Mouse (Mus musculus) heart, adult 2 months (tissue): ENCODE measurements around the gene Kmt2a. TPM values are rescaled to one million over a fixed set of nuclear protein-coding genes. Genes with fewer than 3 reads are reported as not detected.

Experiments used
- DNase-seq, 2 experiments: peaks; one replicate each; pipeline ENCODE4 v3.0.0; 2021
- H3K27ac ChIP-seq: fragments of 200-600 bp; 2 replicates; pipeline ENCODE4 v1.8.1; 2022
- H3K27me3 ChIP-seq: fragments of 200-500 bp; 2 replicates; pipeline ENCODE4 v1.6.1; 2012; ENCODE audit warnings: mild to moderate bottlenecking, low read length, inconsistent platforms, mixed read lengths; ENCODE audit not compliant: control insufficient read depth, insufficient read depth
- H3K36me3 ChIP-seq: fragments of 200-500 bp; 2 replicates; pipeline ENCODE4 v1.6.1; 2012; ENCODE audit warnings: low read length, inconsistent platforms; ENCODE audit not compliant: control insufficient read depth, insufficient read depth
- H3K4me1 ChIP-seq: fragments of 200-500 bp; 2 replicates; pipeline ENCODE4 v1.6.1; 2011; ENCODE audit warnings: low read length; ENCODE audit not compliant: control insufficient read depth, insufficient read depth
- H3K4me3 ChIP-seq: fragments of 200-600 bp; 2 replicates; pipeline ENCODE4 v1.8.1; 2022
- H3K79me2 ChIP-seq: fragments of 200-500 bp; replicated peaks from 2 replicates; pipeline ENCODE4 v1.6.1; 2012; ENCODE audit warnings: mild to moderate bottlenecking, inconsistent platforms, low read length, moderate library complexity, mixed read lengths; ENCODE audit not compliant: control insufficient read depth, insufficient read depth
- H3K9ac ChIP-seq: fragments of 200-500 bp; 2 replicates; pipeline ENCODE4 v1.6.1; 2012; ENCODE audit warnings: low read depth, mild to moderate bottlenecking, control low read depth, inconsistent platforms, low read length, mixed read lengths
- CTCF ChIP-seq: fragments of 200-600 bp; IDR thresholded peaks from 2 replicates; pipeline ENCODE4 v1.8.1; 2022; ENCODE audit warnings: antibody characterized with exemption, mild to moderate bottlenecking, moderate library complexity
- EP300 ChIP-seq: fragments of 200-500 bp; IDR thresholded peaks from 2 replicates; pipeline ENCODE4 v1.6.1; 2011; ENCODE audit warnings: low read depth, low read length, control low read depth; ENCODE audit not compliant: insufficient read depth
- POLR2A ChIP-seq: fragments of 200-500 bp; IDR thresholded peaks from 2 replicates; pipeline ENCODE4 v1.6.1; 2011; ENCODE audit warnings: mild to moderate bottlenecking, low read depth, low read length, control low read depth; ENCODE audit not compliant: insufficient read depth
- WGBS: fragments of 180-500 bp; shearing (Covaris S2); methylation state at CpG from one replicate; pipeline ENCODE4 v1.1.7; 2018; 5-methylcytosine and 5-hydroxymethylcytosine counted together
- intact Hi-C: fragments of 180-260 bp; cut with DNase I; formaldehyde crosslinking; loops from one replicate; pipeline ENCODE4 v1.15.1; 2025
- polyA plus RNA-seq: library from polyadenylated mRNA; depleted of rRNA; stranded (reverse); fragments of >200 nt; gene quantifications from 2 replicates; pipeline ENCODE4 v1.2.3, GENCODE M21; 2012
- total RNA-seq, 2 experiments: library from RNA; stranded (reverse); gene quantifications; 2 replicates each; pipeline ENCODE4 v1.2.3; 2021

Gene Kmt2a
- total and polyA plus RNA-seq, 3 experiments, result 11.8 to 25.9 (median 25.7) TPM

GRCm38 (mm10) chr9:44879694-44880271 lies 1.3 kb downstream of the Kmt2a start:
- Histone ChIP-seq H3K36me3 (peaks cover 21% of the 10 kb centered on the region), H3K4me3 (peak overlapping the region; percentile 98), H3K4me1 (peaks cover 16% of the 10 kb centered on the region), H3K9ac (peak overlapping the region; percentile 40), H3K79me2 (peaks cover 13% of the 10 kb centered on the region), H3K27me3 (no peaks in the 10 kb centered on the region), H3K27ac (peak overlapping the region; percentile 82; the same call in 1 of the 2 replicates)
- intact Hi-C loops, result loop anchor here (2.0 to 5.0 kb wide), 6 partner anchors 13 to 107 kb away; partner anchors contain the start of genes Atp5l and Ube4a
- peak in 1 of 2 experiments; percentile 25 for DNase-seq
- 3% methylated on average over 13 of the region's 13 CpGs for WGBS
- TF ChIP-seq CTCF, result no peak
- TF ChIP-seq EP300, result no peak
- no peak for TF ChIP-seq POLR2A

- Histone ChIP-seq H3K79me2 (peaks cover 13% of the 10 kb centered on the region), H3K36me3 (peaks cover 29% of the 10 kb centered on the region), H3K4me3 (peak overlapping the region; percentile 98; the same call in 1 of the 2 replicates), H3K4me1 (peaks cover 16% of the 10 kb centered on the region), H3K27ac (no peak overlapping the region), H3K27me3 (no peaks in the 10 kb centered on the region), H3K9ac (peak overlapping the region; percentile 40)
- DNase-seq, result peak in 1 of 2 experiments; percentile 9
- WGBS, result 12% methylated on average over 9 of the region's 9 CpGs
- intact Hi-C loops, result no loop called here
- TF ChIP-seq POLR2A (no peak), EP300 (no peak), CTCF (no peak)
Measured at GRCm38 (mm10) chr9:44878776-44879500, 2.2 kb downstream of the Kmt2a start.

GRCm38 (mm10) chr9:44877686-44878085 lies 3.4 kb downstream of the Kmt2a start:
- Histone ChIP-seq H3K27me3 (no peaks in the 10 kb centered on the region), H3K4me1 (peaks cover 20% of the 10 kb centered on the region), H3K79me2 (peaks cover 15% of the 10 kb centered on the region), H3K36me3 (peaks cover 39% of the 10 kb centered on the region), H3K9ac (no peak overlapping the region), H3K4me3 (no peak overlapping the region), H3K27ac (no peak overlapping the region)
- 75% methylated on average over 7 of the region's 7 CpGs for WGBS
- TF ChIP-seq CTCF (no peak), POLR2A (no peak), EP300 (no peak)
- intact Hi-C loops, result no loop called here
- no peak for DNase-seq

- peak; percentile 34 to 56 for DNase-seq
- peaks cover 46% of the 10 kb centered on the region for H3K36me3 ChIP-seq
- no peak overlapping the region for H3K4me3 ChIP-seq
- H3K27ac ChIP-seq, result peak overlapping the region; percentile 59
- peaks cover 26% of the 10 kb centered on the region for H3K4me1 ChIP-seq
- 52% methylated on average over 7 of the region's 7 CpGs for WGBS
- no peaks in the 10 kb centered on the region for H3K27me3 ChIP-seq
- intact Hi-C loops, result no loop called here
- TF ChIP-seq EP300, result no peak
- TF ChIP-seq POLR2A, result 0 out of 2 replicates have a peak, but pooled peaks have one; percentile 12
- H3K79me2 ChIP-seq, result peaks cover 23% of the 10 kb centered on the region
- H3K9ac ChIP-seq, result peak overlapping the region; percentile 35
Measured at GRCm38 (mm10) chr9:44875476-44875875, 5.6 kb downstream of the Kmt2a start.

- no peak overlapping the region for H3K4me3 ChIP-seq
- intact Hi-C loops, result no loop called here
- no peak for DNase-seq
Measured at GRCm38 (mm10) chr9:44874198-44874597, 6.9 kb downstream of the Kmt2a start.

GRCm38 (mm10) chr9:44873665-44874064 lies 7.4 kb downstream of the Kmt2a start:
- Histone ChIP-seq H3K27me3 (no peaks in the 10 kb centered on the region), H3K27ac (no peak overlapping the region), H3K4me3 (no peak overlapping the region), H3K79me2 (peaks cover 24% of the 10 kb centered on the region), H3K9ac (no peak overlapping the region), H3K36me3 (peaks cover 48% of the 10 kb centered on the region), H3K4me1 (peaks cover 24% of the 10 kb centered on the region)
- intact Hi-C loops, result no loop called here
- TF ChIP-seq CTCF (no peak), EP300 (no peak), POLR2A (no peak)
- WGBS, result 37% methylated on average over 5 of the region's 5 CpGs
- no peak for DNase-seq

More at GRCm38 (mm10) chr9:44874198-44874597, 6.9 kb downstream of the Kmt2a start:
- TF ChIP-seq EP300, result no peak
- TF ChIP-seq POLR2A, result no peak
- no peak for TF ChIP-seq CTCF
- Histone ChIP-seq H3K36me3 (peaks cover 49% of the 10 kb centered on the region), H3K27me3 (no peaks in the 10 kb centered on the region), H3K9ac (no peak overlapping the region), H3K79me2 (peaks cover 24% of the 10 kb centered on the region), H3K27ac (no peak overlapping the region), H3K4me1 (peaks cover 24% of the 10 kb centered on the region)
